Mouse (Mus musculus): ENCODE data around the gene Doc2b. TPM values are rescaled to one million over a fixed set of nuclear protein-coding genes. Genes with fewer than 3 reads are reported as not detected.
"Not testable (repeated sequence)": the region's sequence is repeated elsewhere in the genome, so short reads cannot be mapped to it uniquely, and the experiment has no call there.

Gene Doc2b
- polyA plus RNA-seq, 1 experiment from 2014 or later: 1.4 TPM

- H3K27ac ChIP-seq; H3K4me2 ChIP-seq (replicated peaks); ATAC-seq; H3K27me3 ChIP-seq (replicated peaks); H3K36me3 ChIP-seq; H3K9ac ChIP-seq; H3K9me3 ChIP-seq; H3K4me3 ChIP-seq (replicated peaks); H3K4me1 ChIP-seq (replicated peaks): not testable (repeated sequence)
- 89% methylated on average over 6 of the region's 6 CpGs for WGBS
Measured at GRCm38 (mm10) chr11:75727659-75728058, 68.2 kb downstream of the Doc2b start.

- Histone ChIP-seq H3K36me3 (no peaks in the 10 kb centered on the region), H3K4me1 (replicated peaks) (0 out of 2 replicates have a peak, but pooled peaks cover 3% of the 10 kb centered on the region), H3K9me3 (no peaks in the 10 kb centered on the region), H3K4me2 (replicated peaks) (no peak overlapping the region), H3K9ac (no peak overlapping the region), H3K27ac (no peak overlapping the region), H3K4me3 (replicated peaks) (no peak overlapping the region), H3K27me3 (replicated peaks) (no peaks in the 10 kb centered on the region)
- WGBS: 74% methylated on average over 2 of the region's 2 CpGs
- no peak for ATAC-seq
Measured at GRCm38 (mm10) chr11:75727168-75727567, 68.7 kb downstream of the Doc2b start.

- WGBS: 47% methylated on average over 4 of the region's 4 CpGs
- Histone ChIP-seq H3K9ac (no peak overlapping the region), H3K4me2 (replicated peaks) (no peak overlapping the region), H3K27ac (no peak overlapping the region), H3K27me3 (replicated peaks) (no peaks in the 10 kb centered on the region), H3K4me3 (replicated peaks) (no peak overlapping the region), H3K4me1 (replicated peaks) (no peaks in the 10 kb centered on the region), H3K36me3 (no peaks in the 10 kb centered on the region), H3K9me3 (no peaks in the 10 kb centered on the region)
- no peak for ATAC-seq
Measured at GRCm38 (mm10) chr11:75722339-75722738, 73.5 kb downstream of the Doc2b start.

Other genes with a start within 250 kb of the Doc2b start
- 92.3 and 102 TPM in 2 replicates for gene Pitpna, start 208.0 kb downstream of the Doc2b start, polyA plus RNA-seq (2015; fragmentation: Nextera tagmentation; extraction: Ambion mirVana)
- 17.6 and 19.4 TPM in 2 replicates for gene Inpp5k, start 165.1 kb downstream of the Doc2b start, polyA plus RNA-seq (2015; fragmentation: Nextera tagmentation; extraction: Ambion mirVana)
- gene Myo1c, start 145.5 kb downstream of the Doc2b start, polyA plus RNA-seq (2015; fragmentation: Nextera tagmentation; extraction: Ambion mirVana): 48.6 and 50.0 TPM in 2 replicates
- gene Crk, start 116.8 kb downstream of the Doc2b start, polyA plus RNA-seq (2015; fragmentation: Nextera tagmentation; extraction: Ambion mirVana): 105 and 109 TPM in 2 replicates
- 735 and 846 TPM in 2 replicates for gene Ywhae, start 63.2 kb downstream of the Doc2b start, polyA plus RNA-seq (2015; fragmentation: Nextera tagmentation; extraction: Ambion mirVana)
- 18.2 and 19.7 TPM in 2 replicates for gene Rph3al, start 142.4 kb upstream of the Doc2b start, polyA plus RNA-seq (2015; fragmentation: Nextera tagmentation; extraction: Ambion mirVana)
- 2.6 and 4.0 TPM in 2 replicates for gene 1700016K19Rik, start 203.9 kb upstream of the Doc2b start, polyA plus RNA-seq (2015; fragmentation: Nextera tagmentation; extraction: Ambion mirVana)
- 51.8 and 52.0 TPM in 2 replicates for gene Rflnb, start 231.7 kb upstream of the Doc2b start, polyA plus RNA-seq (2015; fragmentation: Nextera tagmentation; extraction: Ambion mirVana)